Mouse (Mus musculus): ENCODE results near the gene Dvl1. TPM values are rescaled to one million over a fixed set of nuclear protein-coding genes. Genes with fewer than 3 reads are reported as not detected.

Dvl1 gene
- total and polyA plus RNA-seq, 3 experiments, result 46.3 to 62.7 (median 47.3) TPM

DNA sequence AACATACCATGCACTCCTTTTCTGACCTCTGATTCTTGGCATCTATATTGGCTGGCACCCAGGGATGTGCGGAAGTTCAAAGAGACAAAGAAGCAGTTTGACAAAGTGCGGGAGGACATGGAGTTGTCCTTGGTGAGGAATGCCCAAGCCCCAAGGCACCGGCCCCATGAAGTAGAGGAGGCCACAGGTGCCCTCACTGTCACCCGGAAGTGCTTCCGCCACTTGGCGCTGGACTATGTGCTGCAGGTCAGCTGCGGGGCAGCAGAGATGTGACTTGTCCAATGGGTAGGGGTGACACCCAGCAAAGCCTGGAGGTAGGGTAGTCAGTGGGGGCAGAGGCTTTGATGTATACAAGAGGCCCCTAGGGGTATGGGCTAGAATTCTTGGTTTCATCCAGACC lies 52.2 kb downstream of the Dvl1 start:
- Histone ChIP-seq H3K9ac (ENCODE audit: low read depth, low read length) (no peak overlapping the region), H3K36me3 (ENCODE audit: control insufficient read depth, insufficient read depth, low read length) (peaks cover 5% of the 10 kb centered on the region), H3K4me1 (ENCODE audit: control insufficient read depth, insufficient read depth, low read length) (peaks cover 19% of the 10 kb centered on the region), H3K27ac (no peak overlapping the region), H3K4me3 (no peak overlapping the region), H3K79me2 (replicated peaks; ENCODE audit: control insufficient read depth, insufficient read depth, low read length) (no peaks in the 10 kb centered on the region), H3K27me3 (ENCODE audit: control insufficient read depth, insufficient read depth, low read length) (no peaks in the 10 kb centered on the region)
- intact Hi-C loops (cut with DNase I), result no loop called here
- DNase-seq, result peak in 1 of 2 experiments; percentile 2
- WGBS, result 90% methylated on average over 7 of the region's 7 CpGs
- TF ChIP-seq CTCF (IDR thresholded peaks at IDR 0.05) (no peak), POLR2A (IDR thresholded peaks at IDR 0.05; ENCODE audit: insufficient read depth, low read depth, low read length) (no peak), EP300 (IDR thresholded peaks at IDR 0.05; ENCODE audit: insufficient read depth, low read depth, low read length) (no peak)

DNA sequence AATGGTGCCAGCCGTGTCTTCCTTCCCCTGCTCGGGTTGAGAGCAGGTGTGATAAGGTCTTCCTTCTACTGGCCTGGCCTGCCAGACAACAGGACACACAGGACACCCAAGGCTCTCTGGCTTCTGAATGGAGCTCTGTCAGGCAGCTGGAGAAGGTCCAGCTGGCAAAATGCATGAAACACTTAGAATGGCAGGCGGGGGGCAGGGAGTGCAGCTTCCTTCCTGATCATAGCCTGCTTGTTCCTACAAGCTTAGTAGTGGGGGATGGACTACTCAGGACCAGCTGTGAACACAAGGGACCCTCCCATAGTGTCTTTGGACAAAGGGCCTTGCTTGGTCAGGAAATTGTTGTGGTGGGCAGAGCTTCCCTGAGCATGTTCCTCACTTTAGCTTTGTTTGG lies 54.0 kb downstream of the Dvl1 start:
- H3K79me2 ChIP-seq (replicated peaks; ENCODE audit: control insufficient read depth, insufficient read depth, low read length), result no peaks in the 10 kb centered on the region
- intact Hi-C loops (cut with DNase I), result no loop called here
- H3K27me3 ChIP-seq (ENCODE audit: control insufficient read depth, insufficient read depth, low read length), result no peaks in the 10 kb centered on the region
- H3K27ac ChIP-seq, result no peak overlapping the region
- no peak overlapping the region for H3K4me3 ChIP-seq
- H3K4me1 ChIP-seq (ENCODE audit: control insufficient read depth, insufficient read depth, low read length), result peaks cover 5% of the 10 kb centered on the region; the same call in 1 of the 2 replicates
- no peak overlapping the region for H3K9ac ChIP-seq (ENCODE audit: low read depth, low read length)
- no peak for TF ChIP-seq CTCF (IDR thresholded peaks at IDR 0.05)
- TF ChIP-seq EP300 (IDR thresholded peaks at IDR 0.05; ENCODE audit: insufficient read depth, low read depth, low read length), result 0 out of 2 replicates have a peak, but pooled peaks have one; percentile 38
- whole genome bisulfite sequencing, result 7% methylated on average over 3 of the region's 3 CpGs
- peaks cover 2% of the 10 kb centered on the region; the same call in 1 of the 2 replicates for H3K36me3 ChIP-seq (ENCODE audit: control insufficient read depth, insufficient read depth, low read length)
- DNase-seq, result peak; percentile 47 to 58

DNA sequence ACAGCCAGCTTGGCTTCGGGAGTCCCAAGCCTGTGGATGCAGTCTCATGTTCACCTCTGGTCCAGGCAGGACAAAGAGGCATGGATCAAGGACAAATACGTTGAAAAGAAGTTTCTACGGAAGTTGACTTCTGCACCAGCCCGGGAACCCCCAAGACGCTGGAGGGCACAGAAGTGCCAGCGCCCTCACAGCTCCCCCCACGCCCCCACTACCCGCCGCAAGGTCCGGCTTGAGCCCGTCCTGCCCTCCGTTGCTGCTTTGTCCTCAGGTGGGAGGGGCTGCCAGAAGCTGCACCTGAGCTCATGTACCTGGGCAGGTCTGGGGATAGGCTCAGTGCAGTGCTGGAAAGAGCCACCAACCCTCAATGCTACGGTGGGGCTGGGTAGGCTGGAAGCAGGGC lies 56.0 kb downstream of the Dvl1 start:
- peaks cover 5% of the 10 kb centered on the region; the same call in 1 of the 2 replicates for H3K4me1 ChIP-seq (ENCODE audit: control insufficient read depth, insufficient read depth, low read length)
- no peak overlapping the region for H3K27ac ChIP-seq
- no peaks in the 10 kb centered on the region for H3K79me2 ChIP-seq (replicated peaks; ENCODE audit: control insufficient read depth, insufficient read depth, low read length)
- peaks cover 2% of the 10 kb centered on the region; the same call in 1 of the 2 replicates for H3K36me3 ChIP-seq (ENCODE audit: control insufficient read depth, insufficient read depth, low read length)
- H3K9ac ChIP-seq (ENCODE audit: low read depth, low read length), result no peak overlapping the region
- 98% methylated on average over 13 of the region's 13 CpGs for WGBS
- H3K4me3 ChIP-seq, result no peak overlapping the region
- H3K27me3 ChIP-seq (ENCODE audit: control insufficient read depth, insufficient read depth, low read length), result no peaks in the 10 kb centered on the region
- no peak for DNase-seq
- intact Hi-C loops (cut with DNase I), result no loop called here
- TF ChIP-seq EP300 (IDR thresholded peaks at IDR 0.05; ENCODE audit: insufficient read depth, low read depth, low read length), result no peak
- no peak for TF ChIP-seq POLR2A (IDR thresholded peaks at IDR 0.05; ENCODE audit: insufficient read depth, low read depth, low read length)
- no peak for TF ChIP-seq CTCF (IDR thresholded peaks at IDR 0.05)

DNA sequence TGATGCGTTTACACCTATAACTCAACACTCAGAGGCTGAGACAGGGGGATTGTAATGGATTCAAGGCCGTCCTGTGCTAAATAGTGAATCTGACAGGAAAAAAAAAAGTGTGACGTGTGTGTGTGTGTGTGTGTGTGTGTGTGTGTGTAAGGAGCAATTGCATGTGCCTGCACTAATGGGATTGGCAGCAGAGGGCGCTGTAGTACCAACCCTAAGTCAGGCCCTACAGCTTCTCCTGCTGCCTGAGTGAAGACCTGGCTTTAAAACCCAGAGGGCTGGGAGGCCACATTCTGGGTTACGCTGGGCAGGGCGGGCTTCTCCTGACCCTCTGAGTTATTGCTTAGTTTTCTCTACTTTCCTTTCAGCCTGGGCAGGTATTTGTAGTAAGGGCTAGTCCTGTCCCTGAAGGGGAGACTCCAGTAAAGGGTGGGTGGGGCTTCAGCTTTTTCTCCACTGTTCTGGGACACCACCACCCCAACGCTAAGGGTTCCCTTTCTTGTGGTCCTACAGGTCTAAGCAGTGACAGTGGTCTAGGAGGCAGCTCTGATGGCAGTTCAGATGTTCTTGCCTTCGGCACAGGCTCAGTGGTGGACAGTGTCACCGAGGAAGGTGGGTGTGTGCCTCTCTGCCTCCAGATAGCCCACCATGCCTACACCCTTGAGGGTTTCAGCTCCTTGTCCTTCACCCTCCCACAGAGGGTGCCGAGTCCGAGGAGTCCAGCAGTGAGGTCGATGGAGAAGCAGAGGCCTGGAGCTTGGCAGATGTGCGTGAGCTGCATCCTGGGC lies 57.3 kb downstream of the Dvl1 start:
- Histone ChIP-seq H3K27ac (no peak overlapping the region), H3K4me1 (ENCODE audit: control insufficient read depth, insufficient read depth, low read length) (peaks cover 5% of the 10 kb centered on the region; the same call in 1 of the 2 replicates), H3K79me2 (replicated peaks; ENCODE audit: control insufficient read depth, insufficient read depth, low read length) (no peaks in the 10 kb centered on the region), H3K9ac (ENCODE audit: low read depth, low read length) (no peak overlapping the region), H3K27me3 (ENCODE audit: control insufficient read depth, insufficient read depth, low read length) (no peaks in the 10 kb centered on the region), H3K4me3 (no peak overlapping the region), H3K36me3 (ENCODE audit: control insufficient read depth, insufficient read depth, low read length) (peaks cover 2% of the 10 kb centered on the region; the same call in 1 of the 2 replicates)
- TF ChIP-seq POLR2A (IDR thresholded peaks at IDR 0.05; ENCODE audit: insufficient read depth, low read depth, low read length), result no peak
- TF ChIP-seq CTCF (IDR thresholded peaks at IDR 0.05), result peak; percentile 34
- TF ChIP-seq EP300 (IDR thresholded peaks at IDR 0.05; ENCODE audit: insufficient read depth, low read depth, low read length), result no peak
- 92% methylated on average over 13 of the region's 13 CpGs for WGBS
- peak; percentile 4 to 19 for DNase-seq
- intact Hi-C loops (cut with DNase I), result no loop called here

DNA sequence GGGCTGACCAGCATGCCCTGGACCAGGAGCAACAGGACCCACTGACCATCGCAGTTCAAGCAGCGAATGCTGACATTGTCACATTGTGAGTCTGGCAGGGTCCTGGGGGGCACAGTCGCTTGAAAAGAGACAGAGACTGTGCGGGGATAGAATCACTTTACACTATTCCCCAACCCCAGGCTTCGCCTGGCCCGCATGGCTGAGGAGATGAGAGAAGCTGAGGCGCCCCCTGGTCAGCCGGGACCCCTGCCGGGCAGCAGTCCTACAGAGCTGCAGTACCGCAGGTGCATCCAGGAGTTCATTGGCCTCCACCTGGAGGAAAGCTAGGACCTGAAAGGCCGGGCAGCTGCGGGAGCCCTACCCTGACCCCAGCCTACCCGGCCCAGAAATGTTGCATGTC lies 58.4 kb downstream of the Dvl1 start:
- Histone ChIP-seq H3K36me3 (ENCODE audit: control insufficient read depth, insufficient read depth, low read length) (peaks cover 2% of the 10 kb centered on the region; the same call in 1 of the 2 replicates), H3K4me1 (ENCODE audit: control insufficient read depth, insufficient read depth, low read length) (peaks cover 5% of the 10 kb centered on the region; the same call in 1 of the 2 replicates), H3K9ac (ENCODE audit: low read depth, low read length) (no peak overlapping the region), H3K27ac (no peak overlapping the region), H3K4me3 (no peak overlapping the region), H3K27me3 (ENCODE audit: control insufficient read depth, insufficient read depth, low read length) (no peaks in the 10 kb centered on the region), H3K79me2 (replicated peaks; ENCODE audit: control insufficient read depth, insufficient read depth, low read length) (no peaks in the 10 kb centered on the region)
- TF ChIP-seq POLR2A (IDR thresholded peaks at IDR 0.05; ENCODE audit: insufficient read depth, low read depth, low read length) (no peak), EP300 (IDR thresholded peaks at IDR 0.05; ENCODE audit: insufficient read depth, low read depth, low read length) (no peak), CTCF (IDR thresholded peaks at IDR 0.05) (no peak)
- peak in 1 of 2 experiments; percentile 2 for DNase-seq
- intact Hi-C loops (cut with DNase I), result no loop called here
- 90% methylated on average over 13 of the region's 13 CpGs for WGBS

DNA sequence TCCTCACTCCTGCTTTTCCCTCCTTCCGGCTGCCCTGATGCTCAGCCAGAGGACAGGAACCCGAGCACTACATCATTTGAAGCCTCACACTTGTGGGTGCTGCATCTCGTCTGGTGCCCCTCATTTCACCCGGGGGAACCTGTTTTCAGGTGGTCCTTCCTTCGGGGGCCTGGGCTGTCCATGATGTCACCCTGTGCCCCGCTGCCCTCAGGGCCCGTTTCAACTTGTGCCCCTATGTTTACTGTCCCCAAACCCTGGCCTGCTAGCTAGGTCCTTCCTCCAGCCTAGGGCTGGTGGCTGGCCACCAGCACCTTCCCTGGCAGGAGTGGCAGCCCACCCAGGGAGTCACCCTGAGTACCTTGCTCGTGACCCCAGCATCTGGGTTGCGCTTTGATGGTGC lies 58.9 kb downstream of the Dvl1 start:
- H3K79me2 ChIP-seq (replicated peaks; ENCODE audit: control insufficient read depth, insufficient read depth, low read length), result no peaks in the 10 kb centered on the region
- no peaks in the 10 kb centered on the region for H3K27me3 ChIP-seq (ENCODE audit: control insufficient read depth, insufficient read depth, low read length)
- peak in 1 of 2 experiments; percentile 1 for DNase-seq
- no peak overlapping the region for H3K4me3 ChIP-seq
- no peak overlapping the region for H3K9ac ChIP-seq (ENCODE audit: low read depth, low read length)
- intact Hi-C loops (cut with DNase I), result no loop called here
- no peaks in the 10 kb centered on the region for H3K36me3 ChIP-seq (ENCODE audit: control insufficient read depth, insufficient read depth, low read length)
- H3K27ac ChIP-seq, result no peak overlapping the region
- 87% methylated on average over 9 of the region's 9 CpGs for WGBS
- H3K4me1 ChIP-seq (ENCODE audit: control insufficient read depth, insufficient read depth, low read length), result peaks cover 3% of the 10 kb centered on the region; the same call in 1 of the 2 replicates
- TF ChIP-seq EP300 (IDR thresholded peaks at IDR 0.05; ENCODE audit: insufficient read depth, low read depth, low read length) (no peak), POLR2A (IDR thresholded peaks at IDR 0.05; ENCODE audit: insufficient read depth, low read depth, low read length) (no peak), CTCF (IDR thresholded peaks at IDR 0.05) (no peak)
